Mouse (Mus musculus): Measurements from ENCODE around the gene Pnpla8. TPM values are rescaled to one million over a fixed set of nuclear protein-coding genes. Genes with fewer than 3 reads are reported as not detected.
"Not testable (repeated sequence)": the region's sequence is repeated elsewhere in the genome, so short reads cannot be mapped to it uniquely, and the experiment has no call there.

The Pnpla8 gene
- polyA plus RNA-seq, 1 experiment from 2014 or later, result 168 TPM

GRCm38 (mm10) chr12:44265651-44266050 lies 44.5 kb downstream of the Pnpla8 start:
- Histone ChIP-seq H3K4me2 (ENCODE audit: low read length) (no peak overlapping the region), H3K27ac (replicated peaks; ENCODE audit: low read depth, low read length) (no peak overlapping the region), H3K9ac (replicated peaks; ENCODE audit: low read length) (no peak overlapping the region), H3K9me3 (ENCODE audit: control insufficient read depth, low read length) (no peaks in the 10 kb centered on the region), H3K4me1 (ENCODE audit: control insufficient read depth, insufficient read depth, low read length) (peaks cover 7% of the 10 kb centered on the region; the same call in 1 of the 2 replicates), H3K27me3 (ENCODE audit: control insufficient read depth, insufficient read depth, low read length) (no peaks in the 10 kb centered on the region), H3K4me3 (replicated peaks; ENCODE audit: low read depth, low read length) (no peak overlapping the region), H3K36me3 (ENCODE audit: control insufficient read depth, insufficient read depth, low read length) (no peaks in the 10 kb centered on the region)
- ATAC-seq (ENCODE audit: low FRiP score, low TSS enrichment) (no peak), DNase-seq (no peak)
- 89% methylated on average over 3 of the region's 3 CpGs for WGBS

- Histone ChIP-seq H3K9me3 (ENCODE audit: control insufficient read depth, low read length) (no peaks in the 10 kb centered on the region), H3K4me3 (replicated peaks; ENCODE audit: low read depth, low read length) (no peak overlapping the region), H3K4me2 (ENCODE audit: low read length) (no peak overlapping the region), H3K9ac (replicated peaks; ENCODE audit: low read length) (no peak overlapping the region), H3K27me3 (ENCODE audit: control insufficient read depth, insufficient read depth, low read length) (no peaks in the 10 kb centered on the region), H3K27ac (replicated peaks; ENCODE audit: low read depth, low read length) (no peak overlapping the region), H3K36me3 (ENCODE audit: control insufficient read depth, insufficient read depth, low read length) (no peaks in the 10 kb centered on the region), H3K4me1 (ENCODE audit: control insufficient read depth, insufficient read depth, low read length) (peaks cover 8% of the 10 kb centered on the region; the same call in 1 of the 2 replicates)
- no peak for ATAC-seq (ENCODE audit: low FRiP score, low TSS enrichment)
- no peak for DNase-seq
- WGBS, result 90% methylated on average over 2 of the region's 2 CpGs
Observed at GRCm38 (mm10) chr12:44267196-44267595, 46.0 kb downstream of the Pnpla8 start.

GRCm38 (mm10) chr12:44268728-44269302 lies 47.6 kb downstream of the Pnpla8 start:
- H3K27me3 ChIP-seq (ENCODE audit: control insufficient read depth, insufficient read depth, low read length), result no peaks in the 10 kb centered on the region
- H3K4me1 ChIP-seq (ENCODE audit: control insufficient read depth, insufficient read depth, low read length), result peaks cover 8% of the 10 kb centered on the region; the same call in 1 of the 2 replicates
- peak overlapping the region; percentile 80 for H3K4me3 ChIP-seq (replicated peaks; ENCODE audit: low read depth, low read length)
- peak; percentile 100 for ATAC-seq (ENCODE audit: low FRiP score, low TSS enrichment)
- no peaks in the 10 kb centered on the region for H3K9me3 ChIP-seq (ENCODE audit: control insufficient read depth, low read length)
- no peaks in the 10 kb centered on the region for H3K36me3 ChIP-seq (ENCODE audit: control insufficient read depth, insufficient read depth, low read length)
- peak overlapping the region; percentile 91 for H3K9ac ChIP-seq (replicated peaks; ENCODE audit: low read length)
- H3K27ac ChIP-seq (replicated peaks; ENCODE audit: low read depth, low read length), result peak overlapping the region; percentile 98
- WGBS, result under 1% methylated on average over 37 of the region's 38 CpGs
- peak overlapping the region; percentile 75 for H3K4me2 ChIP-seq (ENCODE audit: low read length)
- peak; percentile 99 for DNase-seq

GRCm38 (mm10) chr12:44269311-44269831 lies 48.2 kb downstream of the Pnpla8 start:
- H3K9ac ChIP-seq (replicated peaks; ENCODE audit: low read length), result peak overlapping the region; percentile 91
- H3K36me3 ChIP-seq (ENCODE audit: control insufficient read depth, insufficient read depth, low read length), result no peaks in the 10 kb centered on the region
- H3K27me3 ChIP-seq (ENCODE audit: control insufficient read depth, insufficient read depth, low read length), result no peaks in the 10 kb centered on the region
- no peaks in the 10 kb centered on the region for H3K9me3 ChIP-seq (ENCODE audit: control insufficient read depth, low read length)
- H3K27ac ChIP-seq (replicated peaks; ENCODE audit: low read depth, low read length), result peak overlapping the region; percentile 98
- peak overlapping the region; percentile 80 for H3K4me3 ChIP-seq (replicated peaks; ENCODE audit: low read depth, low read length)
- peak; percentile 87 for DNase-seq
- peak; percentile 90 for ATAC-seq (ENCODE audit: low FRiP score, low TSS enrichment)
- WGBS, result under 1% methylated on average over 46 of the region's 46 CpGs
- peak overlapping the region; percentile 75 for H3K4me2 ChIP-seq (ENCODE audit: low read length)
- peaks cover 8% of the 10 kb centered on the region; the same call in 1 of the 2 replicates for H3K4me1 ChIP-seq (ENCODE audit: control insufficient read depth, insufficient read depth, low read length)

GRCm38 (mm10) chr12:44274125-44274835 lies 53.1 kb downstream of the Pnpla8 start:
- no peaks in the 10 kb centered on the region for H3K36me3 ChIP-seq (ENCODE audit: control insufficient read depth, insufficient read depth, low read length)
- no peak overlapping the region for H3K27ac ChIP-seq (replicated peaks; ENCODE audit: low read depth, low read length)
- no peaks in the 10 kb centered on the region for H3K27me3 ChIP-seq (ENCODE audit: control insufficient read depth, insufficient read depth, low read length)
- no peak overlapping the region for H3K4me3 ChIP-seq (replicated peaks; ENCODE audit: low read depth, low read length)
- no peaks in the 10 kb centered on the region for H3K9me3 ChIP-seq (ENCODE audit: control insufficient read depth, low read length)
- 95% methylated on average over 6 of the region's 6 CpGs for WGBS
- H3K4me2 ChIP-seq (ENCODE audit: low read length), result no peak overlapping the region
- H3K9ac ChIP-seq (replicated peaks; ENCODE audit: low read length), result no peak overlapping the region
- DNase-seq, result no peak
- no peak for ATAC-seq (ENCODE audit: low FRiP score, low TSS enrichment)
- H3K4me1 ChIP-seq (ENCODE audit: control insufficient read depth, insufficient read depth, low read length), result peaks cover 8% of the 10 kb centered on the region; the same call in 1 of the 2 replicates

GRCm38 (mm10) chr12:44280147-44280546 lies 59.0 kb downstream of the Pnpla8 start:
- H3K4me3 ChIP-seq (replicated peaks; ENCODE audit: low read depth, low read length); H3K4me1 ChIP-seq (ENCODE audit: control insufficient read depth, insufficient read depth, low read length); H3K9ac ChIP-seq (replicated peaks; ENCODE audit: low read length); H3K27ac ChIP-seq (replicated peaks; ENCODE audit: low read depth, low read length); H3K9me3 ChIP-seq (ENCODE audit: control insufficient read depth, low read length); H3K4me2 ChIP-seq (ENCODE audit: low read length); DNase-seq; H3K27me3 ChIP-seq (ENCODE audit: control insufficient read depth, insufficient read depth, low read length); ATAC-seq (ENCODE audit: low FRiP score, low TSS enrichment): not testable (repeated sequence)
- H3K36me3 ChIP-seq (ENCODE audit: control insufficient read depth, insufficient read depth, low read length), result peaks cover 11% of the 10 kb centered on the region
- 79% methylated on average over 2 of the region's 2 CpGs for WGBS

- no peak for ATAC-seq (ENCODE audit: low FRiP score, low TSS enrichment)
- Histone ChIP-seq H3K4me2 (ENCODE audit: low read length) (no peak overlapping the region), H3K9me3 (ENCODE audit: control insufficient read depth, low read length) (no peaks in the 10 kb centered on the region), H3K4me1 (ENCODE audit: control insufficient read depth, insufficient read depth, low read length) (no peaks in the 10 kb centered on the region; the same call in 1 of the 2 replicates), H3K9ac (replicated peaks; ENCODE audit: low read length) (no peak overlapping the region), H3K27ac (replicated peaks; ENCODE audit: low read depth, low read length) (no peak overlapping the region), H3K36me3 (ENCODE audit: control insufficient read depth, insufficient read depth, low read length) (peaks cover 17% of the 10 kb centered on the region), H3K4me3 (replicated peaks; ENCODE audit: low read depth, low read length) (no peak overlapping the region), H3K27me3 (ENCODE audit: control insufficient read depth, insufficient read depth, low read length) (no peaks in the 10 kb centered on the region)
- 94% methylated on average over 3 of the region's 3 CpGs for WGBS
- no peak for DNase-seq
Observed at GRCm38 (mm10) chr12:44281534-44281933, 60.4 kb downstream of the Pnpla8 start.

- WGBS, result 91% methylated on average over 9 of the region's 9 CpGs
- Histone ChIP-seq H3K36me3 (ENCODE audit: control insufficient read depth, insufficient read depth, low read length) (peaks cover 26% of the 10 kb centered on the region), H3K4me3 (replicated peaks; ENCODE audit: low read depth, low read length) (no peak overlapping the region), H3K27ac (replicated peaks; ENCODE audit: low read depth, low read length) (no peak overlapping the region), H3K9me3 (ENCODE audit: control insufficient read depth, low read length) (no peaks in the 10 kb centered on the region), H3K4me2 (ENCODE audit: low read length) (no peak overlapping the region), H3K27me3 (ENCODE audit: control insufficient read depth, insufficient read depth, low read length) (no peaks in the 10 kb centered on the region), H3K4me1 (ENCODE audit: control insufficient read depth, insufficient read depth, low read length) (no peaks in the 10 kb centered on the region; the same call in 1 of the 2 replicates), H3K9ac (replicated peaks; ENCODE audit: low read length) (no peak overlapping the region)
- ATAC-seq (ENCODE audit: low FRiP score, low TSS enrichment) (no peak), DNase-seq (no peak)
Observed at GRCm38 (mm10) chr12:44283378-44283777, 62.2 kb downstream of the Pnpla8 start.
